In the genomic region with DNA sequence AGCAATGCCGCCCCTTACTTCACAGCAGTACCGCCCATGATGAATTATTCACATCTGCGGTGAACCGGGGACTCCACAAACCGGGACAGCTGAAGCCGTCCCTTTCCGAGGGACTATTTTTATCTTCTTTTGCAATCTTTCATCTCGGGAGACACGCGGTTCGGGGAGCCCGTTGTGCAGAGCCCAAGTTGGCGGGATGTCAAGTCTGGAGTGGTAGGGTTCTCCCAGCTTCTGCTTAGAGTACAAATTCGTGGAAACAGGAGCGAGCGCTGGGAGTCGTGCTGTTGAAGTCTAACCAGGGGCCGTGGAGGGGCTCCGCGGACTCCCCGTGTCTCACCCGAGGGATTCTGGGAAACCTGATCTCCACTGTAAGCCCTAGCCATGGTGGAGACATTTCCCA, we compare ENCODE assay signal across 9 mouse cellular contexts. TPM values are rescaled to one million over a fixed set of nuclear protein-coding genes. Genes with fewer than 3 reads are reported as not detected.
DNase-seq lines count a peak whose midpoint lies in the region; ATAC-seq and TF ChIP-seq lines count a peak whose summit lies in the region.
"Had no signal": no experiment of that assay in that cellular context is flagged by ENCODE, and none has a peak within 500 bp of the region (broad histone marks: within the 10 kb centered on the region; RNA-seq: fewer than 3 reads in every experiment).

No protein-coding gene starts in this region.

- H3K9me3 ChIP-seq in liver, embryonic 11.5 days (ENCODE audit: control insufficient read depth, low read length) = no peaks in the 10 kb centered on the region
- no peaks in the 10 kb centered on the region for H3K9me3 ChIP-seq in forebrain, embryonic 14.5 days (replicated peaks; ENCODE audit: control insufficient read depth, low read length)
- H3K9me3 ChIP-seq in hindbrain, embryonic 15.5 days = no peaks in the 10 kb centered on the region
- no peaks in the 10 kb centered on the region for H3K9me3 ChIP-seq in midbrain, embryonic 11.5 days (ENCODE audit: control insufficient read depth, low read length)

- H3K27me3 ChIP-seq in liver, embryonic 11.5 days (replicated peaks; ENCODE audit: control insufficient read depth, insufficient read depth, low read length) = no peaks in the 10 kb centered on the region
- no peaks in the 10 kb centered on the region for H3K27me3 ChIP-seq in forebrain, embryonic 14.5 days (replicated peaks; ENCODE audit: control insufficient read depth, insufficient read depth, low read length)
- no peaks in the 10 kb centered on the region for H3K27me3 ChIP-seq in hindbrain, embryonic 15.5 days
- H3K27me3 ChIP-seq in midbrain, embryonic 11.5 days (ENCODE audit: control insufficient read depth, insufficient read depth, low read length) = 0 out of 2 replicates have a peak, but pooled peaks cover 2% of the 10 kb centered on the region

- H3K4me2 ChIP-seq in liver, embryonic 11.5 days = peak overlapping the region; percentile 3; the same call in 1 of the 2 replicates
- H3K4me2 ChIP-seq in forebrain, embryonic 14.5 days (ENCODE audit: low read length) = peak overlapping the region; percentile 30
- H3K4me2 ChIP-seq in hindbrain, embryonic 15.5 days = peak overlapping the region; percentile 28
- peak overlapping the region; percentile 26 for H3K4me2 ChIP-seq in midbrain, embryonic 11.5 days

- peak overlapping the region; percentile 13; the same call in 1 of the 2 replicates for H3K27ac ChIP-seq in liver, embryonic 11.5 days (ENCODE audit: low read depth, low read length)
- H3K27ac ChIP-seq in forebrain, embryonic 14.5 days (ENCODE audit: low read depth, low read length) = no peak overlapping the region
- H3K27ac ChIP-seq in hindbrain, embryonic 15.5 days (replicated peaks) = no peak overlapping the region
- no peak overlapping the region for H3K27ac ChIP-seq in left cerebral cortex, adult 2 months
- H3K27ac ChIP-seq in midbrain, embryonic 11.5 days (ENCODE audit: low read depth, low read length) = no peak overlapping the region

- H3K9ac ChIP-seq in liver, embryonic 11.5 days (ENCODE audit: low read depth, low read length) = no peak overlapping the region
- H3K9ac ChIP-seq in forebrain, embryonic 14.5 days (ENCODE audit: low read length) = no peak overlapping the region
- H3K9ac ChIP-seq in hindbrain, embryonic 15.5 days = no peak overlapping the region
- H3K9ac ChIP-seq in midbrain, embryonic 11.5 days (ENCODE audit: low read length) = peak overlapping the region; percentile 1; the same call in 1 of the 2 replicates

- no peak for ATAC-seq in liver, embryonic 11.5 days (replicated peaks; ENCODE audit: low FRiP score)
- no peak for ATAC-seq in forebrain, embryonic 14.5 days
- no peak for ATAC-seq in hindbrain, embryonic 15.5 days (ENCODE audit: low FRiP score, low read depth)
- ATAC-seq in midbrain, embryonic 11.5 days (ENCODE audit: low FRiP score) = no peak

- peaks cover 17% of the 10 kb centered on the region for H3K4me1 ChIP-seq in liver, embryonic 11.5 days (replicated peaks; ENCODE audit: control insufficient read depth, insufficient read depth, low read length)
- peaks cover 11% of the 10 kb centered on the region for H3K4me1 ChIP-seq in forebrain, embryonic 14.5 days (ENCODE audit: control insufficient read depth, insufficient read depth, low read length)
- peaks cover 37% of the 10 kb centered on the region for H3K4me1 ChIP-seq in hindbrain, embryonic 15.5 days (replicated peaks)
- H3K4me1 ChIP-seq in midbrain, embryonic 11.5 days (ENCODE audit: control insufficient read depth, insufficient read depth, low read length) = peaks cover 17% of the 10 kb centered on the region

- no peak for DNase-seq in liver, embryonic 11.5 days (ENCODE audit: low spot score)
- DNase-seq in liver = no peak
- peak; percentile 67 for DNase-seq in forebrain, embryonic 14.5 days (ENCODE audit: low spot score)
- DNase-seq in left cerebral cortex, adult 2 months (ENCODE audit: extremely low spot score in 1 of 2, low spot score in 2 of 2) = peak; percentile 53 to 54
- no peak for DNase-seq in midbrain, embryonic 11.5 days (ENCODE audit: low spot score, missing footprints)
- no peak for DNase-seq in adipocyte (ENCODE audit: low spot score)
- no peak for DNase-seq in yolk sac, embryonic 10.5 days (ENCODE audit: low spot score)

- no peak for TF ChIP-seq CTCF in left cerebral cortex, adult 2 months (IDR thresholded peaks at IDR 0.05)

- WGBS in liver, embryonic 11.5 days = 20% methylated on average over 22 of the region's 22 CpGs
- 29% methylated on average over 22 of the region's 22 CpGs for WGBS in forebrain, embryonic 14.5 days
- whole genome bisulfite sequencing in hindbrain, embryonic 15.5 days = 20% methylated on average over 22 of the region's 22 CpGs
- 36% methylated on average over 22 of the region's 22 CpGs for WGBS in midbrain, embryonic 11.5 days

- intact Hi-C loops in left cerebral cortex, adult 2 months (cut with DNase I) = loop anchor here (10.0 kb wide), 1 partner anchor 445 kb away; no protein-coding TSS in a partner anchor

- H3K4me3 ChIP-seq in liver, embryonic 11.5 days (ENCODE audit: low read depth, low read length) = no peak overlapping the region
- no peak overlapping the region for H3K4me3 ChIP-seq in forebrain, embryonic 14.5 days (ENCODE audit: low read depth, low read length)
- no peak overlapping the region for H3K4me3 ChIP-seq in hindbrain, embryonic 15.5 days
- H3K4me3 ChIP-seq in left cerebral cortex, adult 2 months = peak overlapping the region; percentile 13; the same call in 1 of the 2 replicates
- no peak overlapping the region for H3K4me3 ChIP-seq in midbrain, embryonic 11.5 days (ENCODE audit: low read depth, low read length)

- no peaks in the 10 kb centered on the region for H3K36me3 ChIP-seq in liver, embryonic 11.5 days (ENCODE audit: control insufficient read depth, insufficient read depth, low read length)
- no peaks in the 10 kb centered on the region for H3K36me3 ChIP-seq in forebrain, embryonic 14.5 days (ENCODE audit: control insufficient read depth, insufficient read depth, low read length)
- H3K36me3 ChIP-seq in hindbrain, embryonic 15.5 days = no peaks in the 10 kb centered on the region
- H3K36me3 ChIP-seq in midbrain, embryonic 11.5 days (ENCODE audit: control insufficient read depth, insufficient read depth, low read length) = no peaks in the 10 kb centered on the region

RNA-seq across cellular contexts. Expression of a gene that starts 53.0 kb away (rescaled TPM):
- 744 and 770 TPM in 2 replicates for polyA plus RNA-seq in liver, embryonic 11.5 days (2014; fragmentation: Nextera tagmentation; extraction: Ambion mirVana)
- 57.9 and 61.8 TPM in 2 replicates for polyA plus RNA-seq in forebrain, embryonic 14.5 days (2014; fragmentation: Nextera tagmentation; extraction: Ambion mirVana)
- polyA plus RNA-seq in hindbrain, embryonic 15.5 days (2015; fragmentation: Nextera tagmentation; extraction: Ambion mirVana) = 56.8 and 61.4 TPM in 2 replicates
- 1 to 10 TPM; 4.7 to 8.5 TPM for total RNA-seq in left cerebral cortex, adult 2 months (2021)
- 75.1 and 76.7 TPM in 2 replicates for polyA plus RNA-seq in midbrain, embryonic 11.5 days (2014; fragmentation: Nextera tagmentation; extraction: Ambion mirVana)
- total RNA-seq: MEL had no signal

Comparison
In these comparisons a context has a peak if more than half of its experiments do, and no peak if none do; other contexts are left out.
1. DNase-seq: peak in forebrain, embryonic 14.5 days (single experiment) and left cerebral cortex, adult 2 months (2 of 2); none in liver, embryonic 11.5 days (single experiment), liver (single experiment), midbrain, embryonic 11.5 days (single experiment), adipocyte (single experiment) and yolk sac, embryonic 10.5 days (single experiment).
2. Peak in every context shown above with its lines, with median percentiles within 50 percentile points of each other: H3K4me2 ChIP-seq.